Mouse (Mus musculus): Measurements from ENCODE around the gene Cacna2d4. TPM values are rescaled to one million over a fixed set of nuclear protein-coding genes. Genes with fewer than 3 reads are reported as not detected.
A peak's percentile ranks its signal among the peaks of the same experiment; 100 is the strongest.

Gene Cacna2d4
- polyA plus RNA-seq, 1 experiment from 2014 or later, result not detected

- H3K4me2 ChIP-seq, result no peak overlapping the region
- H3K9me3 ChIP-seq (replicated peaks), result no peaks in the 10 kb centered on the region
- 8% methylated on average over 8 of the region's 8 CpGs for WGBS (ENCODE audit: insufficient replicate concordance)
- no peak for ATAC-seq (ENCODE audit: low read depth)
- H3K4me3 ChIP-seq (replicated peaks), result no peak overlapping the region
- H3K27ac ChIP-seq, result no peak overlapping the region
- no peaks in the 10 kb centered on the region for H3K36me3 ChIP-seq
- DNase-seq, result no peak
- H3K4me1 ChIP-seq (replicated peaks), result no peaks in the 10 kb centered on the region
- peaks cover 59% of the 10 kb centered on the region for H3K27me3 ChIP-seq
- no peak overlapping the region for H3K9ac ChIP-seq
Observed at GRCm38 (mm10) chr6:119329215-119329714, 92.9 kb downstream of the Cacna2d4 start.

- DNase-seq (no peak), ATAC-seq (ENCODE audit: low read depth) (no peak)
- H3K36me3 ChIP-seq, result no peaks in the 10 kb centered on the region
- no peak overlapping the region for H3K27ac ChIP-seq
- peaks cover 59% of the 10 kb centered on the region for H3K27me3 ChIP-seq
- H3K4me1 ChIP-seq (replicated peaks), result no peaks in the 10 kb centered on the region
- no peaks in the 10 kb centered on the region for H3K9me3 ChIP-seq (replicated peaks)
- H3K9ac ChIP-seq, result no peak overlapping the region
- no peak overlapping the region for H3K4me2 ChIP-seq
- no peak overlapping the region for H3K4me3 ChIP-seq (replicated peaks)
- 18% methylated on average over 6 of the region's 6 CpGs for WGBS (ENCODE audit: insufficient replicate concordance)
Observed at GRCm38 (mm10) chr6:119329936-119330335, 93.6 kb downstream of the Cacna2d4 start.

DNA sequence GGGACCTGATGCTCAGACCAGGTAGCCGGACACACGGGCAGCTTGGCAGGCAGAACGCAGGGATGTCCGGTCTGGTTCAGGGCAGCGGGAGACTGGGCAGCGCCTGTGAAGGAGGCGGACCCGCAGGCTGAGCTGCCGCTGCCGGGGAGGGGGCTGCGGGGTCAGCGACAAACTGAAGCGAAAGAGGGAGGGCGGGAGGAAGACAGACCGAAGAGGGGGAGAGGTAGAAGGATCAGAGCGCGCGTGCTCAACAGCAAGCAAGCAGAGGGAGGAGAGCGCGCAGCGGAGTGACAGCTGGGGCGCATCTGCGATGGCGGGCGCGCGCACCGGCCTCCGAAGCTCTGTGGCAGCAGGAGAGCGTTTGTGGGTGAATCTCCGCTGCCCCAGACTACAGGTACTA, 94.2 kb downstream of the Cacna2d4 start, which contains the start of gene Lrtm2:
Gene Lrtm2 (minus strand): TSS at position 261 of the 400 bp plus-strand sequence.
- H3K27me3 ChIP-seq, result peaks cover 60% of the 10 kb centered on the region
- no peaks in the 10 kb centered on the region for H3K9me3 ChIP-seq (replicated peaks)
- H3K9ac ChIP-seq, result no peak within 1 kb of the TSS
- H3K4me1 ChIP-seq (replicated peaks), result no peaks in the 10 kb centered on the region
- H3K4me3 ChIP-seq (replicated peaks), result no peak within 1 kb of the TSS; the same call in 1 of the 2 replicates
- no peak for ATAC-seq (ENCODE audit: low read depth)
- H3K27ac ChIP-seq, result no peak within 1 kb of the TSS
- WGBS (ENCODE audit: insufficient replicate concordance), result 1% methylated on average over 31 of the region's 31 CpGs
- no peaks in the 10 kb centered on the region for H3K36me3 ChIP-seq
- H3K4me2 ChIP-seq, result peak within 1 kb of the TSS; percentile 22
- no peak for DNase-seq

DNA sequence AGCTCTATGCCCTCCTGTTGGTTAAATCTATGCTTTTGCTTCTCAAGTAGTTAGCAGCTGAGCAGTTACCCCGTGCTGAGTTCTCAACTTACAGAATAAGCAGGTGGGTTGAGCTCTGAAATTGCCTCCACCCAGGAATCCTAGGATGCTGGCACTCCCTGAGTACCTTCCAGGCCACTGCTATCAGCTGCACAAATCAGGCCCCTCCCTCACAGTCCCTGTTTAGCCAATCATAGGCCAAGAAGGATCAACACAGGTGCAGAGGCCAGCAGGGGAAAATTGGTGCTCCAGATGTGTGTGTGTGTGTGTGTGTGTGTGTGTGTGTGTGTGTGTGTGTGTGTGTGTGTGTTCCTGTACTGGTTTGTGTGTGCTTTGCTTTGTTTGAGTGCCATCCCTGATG, 95.8 kb downstream of the Cacna2d4 start:
- no peaks in the 10 kb centered on the region for H3K9me3 ChIP-seq (replicated peaks)
- ATAC-seq (ENCODE audit: low read depth) (no peak), DNase-seq (no peak)
- 3% methylated on average over 1 of the region's 1 CpGs for WGBS (ENCODE audit: insufficient replicate concordance)
- no peak overlapping the region for H3K4me2 ChIP-seq
- H3K27ac ChIP-seq, result no peak overlapping the region
- H3K4me1 ChIP-seq (replicated peaks), result no peaks in the 10 kb centered on the region
- H3K36me3 ChIP-seq, result no peaks in the 10 kb centered on the region
- no peak overlapping the region for H3K4me3 ChIP-seq (replicated peaks)
- H3K9ac ChIP-seq, result no peak overlapping the region
- peaks cover 52% of the 10 kb centered on the region for H3K27me3 ChIP-seq

DNA sequence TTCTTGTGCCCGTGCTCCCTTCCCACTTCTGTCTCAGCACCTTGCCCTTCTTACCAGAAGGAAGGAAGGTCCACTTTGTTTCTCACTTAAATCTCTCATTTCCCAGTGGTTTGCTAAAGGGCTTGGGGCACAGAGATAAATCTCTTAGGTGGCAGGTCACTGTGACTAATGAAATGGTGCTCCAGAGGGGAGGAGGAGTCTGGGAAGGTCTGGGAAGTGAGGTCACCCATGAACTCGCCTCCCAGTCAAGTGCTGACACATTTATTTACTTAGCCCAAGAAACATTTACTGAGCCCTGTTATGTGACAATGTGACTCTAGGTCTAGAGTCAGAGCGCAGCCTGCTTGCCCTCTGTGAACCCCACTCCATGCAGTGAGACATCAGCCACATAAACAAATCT, 96.9 kb downstream of the Cacna2d4 start:
- Histone ChIP-seq H3K27ac (no peak overlapping the region), H3K4me2 (no peak overlapping the region), H3K9ac (no peak overlapping the region), H3K4me3 (replicated peaks) (no peak overlapping the region), H3K27me3 (peaks cover 43% of the 10 kb centered on the region), H3K4me1 (replicated peaks) (no peaks in the 10 kb centered on the region), H3K36me3 (no peaks in the 10 kb centered on the region), H3K9me3 (replicated peaks) (no peaks in the 10 kb centered on the region)
- 15% methylated on average over 3 of the region's 3 CpGs for WGBS (ENCODE audit: insufficient replicate concordance)
- DNase-seq (no peak), ATAC-seq (ENCODE audit: low read depth) (no peak)

- Histone ChIP-seq H3K4me2 (no peak overlapping the region), H3K9ac (no peak overlapping the region), H3K27ac (no peak overlapping the region), H3K4me3 (replicated peaks) (no peak overlapping the region), H3K4me1 (replicated peaks) (no peaks in the 10 kb centered on the region), H3K36me3 (no peaks in the 10 kb centered on the region), H3K27me3 (peaks cover 37% of the 10 kb centered on the region), H3K9me3 (replicated peaks) (no peaks in the 10 kb centered on the region)
- WGBS (ENCODE audit: insufficient replicate concordance), result 31% methylated on average over 3 of the region's 3 CpGs
- ATAC-seq (ENCODE audit: low read depth) (no peak), DNase-seq (no peak)
Observed at GRCm38 (mm10) chr6:119333831-119334230, 97.5 kb downstream of the Cacna2d4 start.

- Histone ChIP-seq H3K27ac (no peak overlapping the region), H3K36me3 (no peaks in the 10 kb centered on the region), H3K9me3 (replicated peaks) (no peaks in the 10 kb centered on the region), H3K4me1 (replicated peaks) (no peaks in the 10 kb centered on the region), H3K4me2 (no peak overlapping the region), H3K4me3 (replicated peaks) (no peak overlapping the region), H3K9ac (no peak overlapping the region), H3K27me3 (peaks cover 14% of the 10 kb centered on the region)
- DNase-seq (no peak), ATAC-seq (ENCODE audit: low read depth) (no peak)
- 34% methylated on average over 7 of the region's 7 CpGs for WGBS (ENCODE audit: insufficient replicate concordance)
Observed at GRCm38 (mm10) chr6:119336124-119336523, 99.8 kb downstream of the Cacna2d4 start.

- Histone ChIP-seq H3K36me3 (no peaks in the 10 kb centered on the region), H3K27me3 (peaks cover 3% of the 10 kb centered on the region; the same call in 1 of the 2 replicates), H3K4me3 (replicated peaks) (no peak overlapping the region), H3K27ac (no peak overlapping the region), H3K4me2 (no peak overlapping the region), H3K9me3 (replicated peaks) (no peaks in the 10 kb centered on the region), H3K4me1 (replicated peaks) (no peaks in the 10 kb centered on the region), H3K9ac (no peak overlapping the region)
- WGBS (ENCODE audit: insufficient replicate concordance), result 68% methylated on average over 3 of the region's 3 CpGs
- DNase-seq (no peak), ATAC-seq (ENCODE audit: low read depth) (no peak)
Observed at GRCm38 (mm10) chr6:119337287-119337686, 101.0 kb downstream of the Cacna2d4 start.

DNA sequence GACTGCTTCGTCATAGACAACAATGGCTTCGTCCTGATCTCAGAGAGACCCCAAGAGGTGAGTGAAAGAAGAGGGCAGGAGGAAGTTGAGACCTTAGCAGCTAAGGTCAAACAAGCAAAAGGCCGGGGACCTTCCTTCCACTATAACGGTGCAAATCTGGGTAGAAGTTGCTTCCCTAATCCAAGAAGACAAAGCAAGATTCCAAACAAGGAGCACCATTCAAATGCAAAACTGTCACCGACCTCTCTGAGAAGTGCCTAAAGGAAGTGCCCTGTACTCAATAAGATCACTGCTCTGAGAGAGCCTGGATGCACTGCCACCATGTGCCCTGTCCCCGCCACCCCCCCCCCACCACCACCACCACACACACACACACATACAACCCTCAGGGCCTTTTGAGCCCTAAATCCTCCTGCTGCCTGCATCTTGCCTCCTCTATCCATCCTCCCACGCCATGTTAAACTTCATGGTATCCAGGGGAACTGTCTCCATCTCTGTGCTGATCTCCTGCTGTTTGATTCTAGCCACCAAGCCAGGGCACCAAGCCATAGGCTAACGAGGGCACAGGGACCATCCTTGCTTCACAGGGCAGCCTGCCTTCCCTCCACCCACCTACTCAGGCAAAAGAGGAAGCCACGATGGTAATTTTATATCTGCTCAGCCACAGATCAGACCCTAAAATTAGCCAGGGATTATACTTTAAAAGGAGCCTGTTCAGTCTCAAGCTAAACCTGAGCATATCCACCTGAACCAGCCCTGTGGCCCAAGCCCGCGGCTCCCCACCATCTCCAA, 102.0 kb downstream of the Cacna2d4 start:
- no peaks in the 10 kb centered on the region for H3K9me3 ChIP-seq (replicated peaks)
- no peak for ATAC-seq (ENCODE audit: low read depth)
- no peak overlapping the region for H3K4me2 ChIP-seq
- H3K36me3 ChIP-seq, result no peaks in the 10 kb centered on the region
- no peak for DNase-seq
- 43% methylated on average over 11 of the region's 11 CpGs for WGBS (ENCODE audit: insufficient replicate concordance)
- no peak overlapping the region for H3K9ac ChIP-seq
- H3K4me1 ChIP-seq (replicated peaks), result no peaks in the 10 kb centered on the region
- H3K27me3 ChIP-seq, result 0 out of 2 replicates have a peak, but pooled peaks cover 3% of the 10 kb centered on the region
- no peak overlapping the region for H3K4me3 ChIP-seq (replicated peaks)
- no peak overlapping the region for H3K27ac ChIP-seq

GRCm38 (mm10) chr6:119341409-119341808, 105.1 kb downstream of the Cacna2d4 start:
- Histone ChIP-seq H3K9ac (no peak overlapping the region), H3K27ac (no peak overlapping the region), H3K36me3 (no peaks in the 10 kb centered on the region), H3K4me2 (no peak overlapping the region), H3K4me1 (replicated peaks) (no peaks in the 10 kb centered on the region), H3K4me3 (replicated peaks) (no peak overlapping the region), H3K27me3 (no peaks in the 10 kb centered on the region), H3K9me3 (replicated peaks) (no peaks in the 10 kb centered on the region)
- peak; percentile 63; the same call in 1 of the 2 replicates for ATAC-seq (ENCODE audit: low read depth)
- no peak for DNase-seq

DNA sequence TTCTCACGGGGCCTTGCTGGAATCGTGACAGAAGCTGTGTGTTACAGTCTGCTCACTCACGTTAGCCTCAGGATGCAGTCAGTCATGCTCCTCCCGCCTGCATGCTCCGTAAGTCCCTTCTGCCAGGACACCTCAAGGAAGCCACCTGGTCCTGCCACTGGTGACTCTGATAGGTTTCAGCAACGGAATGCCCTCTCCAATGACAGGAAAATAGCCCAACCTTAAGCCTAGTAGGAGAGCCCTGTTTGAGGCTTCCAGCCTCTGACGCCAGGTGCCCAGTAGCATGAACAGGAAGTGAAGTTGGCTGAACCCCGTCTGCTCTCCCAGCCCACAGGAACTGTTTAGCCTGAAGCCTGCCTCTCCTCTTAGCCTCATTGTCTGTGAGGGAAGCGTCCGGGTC, 109.9 kb downstream of the Cacna2d4 start:
- Histone ChIP-seq H3K4me1 (replicated peaks) (no peaks in the 10 kb centered on the region), H3K9ac (no peak overlapping the region), H3K9me3 (replicated peaks) (no peaks in the 10 kb centered on the region), H3K4me3 (replicated peaks) (no peak overlapping the region), H3K27ac (no peak overlapping the region), H3K36me3 (no peaks in the 10 kb centered on the region), H3K27me3 (no peaks in the 10 kb centered on the region), H3K4me2 (no peak overlapping the region)
- DNase-seq (no peak), ATAC-seq (ENCODE audit: low read depth) (no peak)
- 40% methylated on average over 10 of the region's 10 CpGs for WGBS (ENCODE audit: insufficient replicate concordance)

GRCm38 (mm10) chr6:119347813-119348212, 111.5 kb downstream of the Cacna2d4 start:
- Histone ChIP-seq H3K36me3 (peaks cover 3% of the 10 kb centered on the region; the same call in 1 of the 2 replicates), H3K27me3 (no peaks in the 10 kb centered on the region), H3K4me1 (replicated peaks) (no peaks in the 10 kb centered on the region), H3K4me3 (replicated peaks) (no peak overlapping the region), H3K9me3 (replicated peaks) (no peaks in the 10 kb centered on the region), H3K9ac (no peak overlapping the region), H3K4me2 (no peak overlapping the region), H3K27ac (no peak overlapping the region)
- WGBS (ENCODE audit: insufficient replicate concordance), result 59% methylated on average over 5 of the region's 5 CpGs
- DNase-seq, result no peak
- ATAC-seq (ENCODE audit: low read depth), result no peak
